Mouse (Mus musculus): ENCODE measurements around the gene Eif4e2.

DNA sequence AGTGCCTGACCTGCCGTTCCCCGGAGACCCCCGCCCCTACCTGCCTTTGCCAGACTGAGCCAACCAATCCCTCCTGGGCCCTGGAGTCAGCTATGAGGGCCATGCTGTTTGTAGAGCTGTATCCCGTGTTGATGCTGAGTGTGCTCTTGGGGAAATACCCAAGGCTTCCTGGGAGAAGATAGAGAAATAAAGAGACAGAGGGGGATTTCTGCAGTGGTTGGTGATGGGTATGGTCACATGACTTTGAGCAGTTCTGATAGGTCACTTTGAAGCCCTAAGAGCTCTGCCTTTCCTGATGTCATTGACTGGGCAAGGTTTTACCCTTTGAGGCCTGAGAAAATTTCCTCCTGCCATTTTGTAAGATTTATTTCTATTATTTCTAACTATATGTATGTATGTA, 2.3 kb upstream of the Eif4e2 start:
- peak; percentile 51; the same call in 1 of the 2 replicates for TF ChIP-seq NELFE (IDR thresholded peaks at IDR 0.05; ENCODE audit: low read depth, low read length)
- TF ChIP-seq ZNF384 (IDR thresholded peaks at IDR 0.05; ENCODE audit: low read depth, low read length): no peak
- TF ChIP-seq GABPA (IDR thresholded peaks at IDR 0.05; ENCODE audit: insufficient replicate concordance, low read depth, low read length): no peak
- TF ChIP-seq CTCF (conservative IDR thresholded peaks at IDR 0.05 in 1 of 2, IDR thresholded peaks at IDR 0.05 in 1 of 2; ENCODE audit: low read depth in 2 of 2, low read length in 2 of 2): no peak
- no peak for TF ChIP-seq EP300 (IDR thresholded peaks at IDR 0.05; ENCODE audit: low read length)
- no peak for TF ChIP-seq RCOR1 (conservative IDR thresholded peaks at IDR 0.05; ENCODE audit: low read depth, low read length)
- no peak for TF ChIP-seq RAD21 (IDR thresholded peaks at IDR 0.05; ENCODE audit: low read depth, low read length)
- no peak; the same call in 1 of the 2 replicates for TF ChIP-seq CHD1 (IDR thresholded peaks at IDR 0.05; ENCODE audit: low read depth, low read length)
- TF ChIP-seq ELF1 (IDR thresholded peaks at IDR 0.05; ENCODE audit: low read depth, low read length): peak; percentile 46; the same call in 1 of the 2 replicates

Data from CH12.LX (cell line).